Mouse (Mus musculus) embryonic facial prominence, embryonic 11.5 days (tissue): ENCODE results near the gene Hs3st1. TPM values are rescaled to one million over a fixed set of nuclear protein-coding genes. Genes with fewer than 3 reads are reported as not detected.

Experiments
- ATAC-seq: fragments of 200-750 bp; cut with Nextera tagmentation; replicated peaks from 2 replicates; pipeline ENCODE4 v1.8.0; 2017; ENCODE audit warnings: low read depth; ENCODE audit not compliant: insufficient number of reproducible peaks, low FRiP score, low TSS enrichment
- DNase-seq: peaks from one replicate; pipeline ENCODE4 v3.0.0-alpha.2; 2015; ENCODE audit warnings: low spot score
- H3K27ac ChIP-seq: fragments of 300-500 bp; sonication (generic); replicated peaks from 2 replicates; pipeline ENCODE4 v1.5.1; 2014; ENCODE audit warnings: mild to moderate bottlenecking, low read depth, low read length, control low read depth
- H3K27me3 ChIP-seq: fragments of 300-500 bp; sonication (generic); 2 replicates; pipeline ENCODE4 v1.6.1; 2014; ENCODE audit warnings: mild to moderate bottlenecking, low read length, moderate library complexity, mixed read lengths; ENCODE audit not compliant: control insufficient read depth, insufficient read depth
- H3K36me3 ChIP-seq: fragments of 300-500 bp; sonication (generic); replicated peaks from 2 replicates; pipeline ENCODE4 v1.6.1; 2014; ENCODE audit warnings: low read depth, mild to moderate bottlenecking, low read length, moderate library complexity, mixed read lengths; ENCODE audit not compliant: control insufficient read depth, insufficient read depth
- H3K4me1 ChIP-seq: fragments of 300-500 bp; sonication (generic); 2 replicates; pipeline ENCODE4 v1.6.1; 2014; ENCODE audit warnings: low read length, mixed read lengths; ENCODE audit not compliant: control insufficient read depth, insufficient read depth
- H3K4me2 ChIP-seq: fragments of 300-500 bp; sonication (generic); 2 replicates; pipeline ENCODE4 v1.6.1; 2014; ENCODE audit warnings: low read depth, mild to moderate bottlenecking, control low read depth, low read length, moderate library complexity
- H3K4me3 ChIP-seq: fragments of 300-500 bp; sonication (generic); 2 replicates; pipeline ENCODE4 v1.5.1; 2014; ENCODE audit warnings: low read depth, low read length, control low read depth
- H3K9ac ChIP-seq: fragments of 300-500 bp; sonication (generic); replicated peaks from 2 replicates; pipeline ENCODE4 v1.6.1; 2014; ENCODE audit warnings: mild to moderate bottlenecking, control low read depth, low read length
- H3K9me3 ChIP-seq: fragments of 300-500 bp; sonication (generic); replicated peaks from 2 replicates; pipeline ENCODE4 v1.6.1; 2016; ENCODE audit warnings: mild to moderate bottlenecking, low read length, inconsistent platforms, mixed read lengths; ENCODE audit not compliant: control insufficient read depth
- WGBS: fragments of 180-500 bp; shearing (Covaris S2); extraction: QIAGEN DNeasy Blood & Tissue Kit; methylation state at CpG from one replicate; pipeline ENCODE4 v1.1.7; 2014; 5-methylcytosine and 5-hydroxymethylcytosine counted together
- polyA plus RNA-seq: library from polyadenylated mRNA; unstranded; fragments of >200 nt; fragmentation: Nextera tagmentation; extraction: Ambion mirVana; gene quantifications from 2 replicates; pipeline ENCODE4 v1.2.1, GENCODE M21; 2014

Hs3st1 gene
- polyA plus RNA-seq, 1 experiment from 2014 or later, result 6.8 TPM

- H3K9ac ChIP-seq, result no peak overlapping the region
- no peak overlapping the region for H3K4me3 ChIP-seq
- no peak for ATAC-seq
- H3K27me3 ChIP-seq, result no peaks in the 10 kb centered on the region
- H3K27ac ChIP-seq, result no peak overlapping the region
- WGBS, result 94% methylated on average over 4 of the region's 4 CpGs
- H3K4me1 ChIP-seq, result no peaks in the 10 kb centered on the region
- no peak overlapping the region for H3K4me2 ChIP-seq
- no peak for DNase-seq
- H3K9me3 ChIP-seq, result no peaks in the 10 kb centered on the region
- H3K36me3 ChIP-seq, result no peaks in the 10 kb centered on the region
Measured at GRCm38 (mm10) chr5:39660826-39661225, 94.4 kb downstream of the Hs3st1 start.

GRCm38 (mm10) chr5:39659417-39659816, 95.9 kb downstream of the Hs3st1 start:
- Histone ChIP-seq H3K9ac (no peak overlapping the region), H3K4me3 (no peak overlapping the region), H3K4me1 (no peaks in the 10 kb centered on the region), H3K36me3 (no peaks in the 10 kb centered on the region), H3K9me3 (no peaks in the 10 kb centered on the region), H3K27me3 (no peaks in the 10 kb centered on the region), H3K4me2 (no peak overlapping the region), H3K27ac (no peak overlapping the region)
- DNase-seq (no peak), ATAC-seq (no peak)
- WGBS, result 74% methylated on average over 2 of the region's 2 CpGs

- peak overlapping the region; percentile 94 for H3K4me2 ChIP-seq
- H3K4me1 ChIP-seq, result peaks cover 3% of the 10 kb centered on the region; the same call in 1 of the 2 replicates
- WGBS, result 2% methylated on average over 28 of the region's 28 CpGs
- H3K4me3 ChIP-seq, result peak overlapping the region; percentile 58
- no peaks in the 10 kb centered on the region for H3K36me3 ChIP-seq
- H3K27me3 ChIP-seq, result peaks cover 10% of the 10 kb centered on the region
- H3K9me3 ChIP-seq, result no peaks in the 10 kb centered on the region
- H3K9ac ChIP-seq, result peak overlapping the region; percentile 64
- H3K27ac ChIP-seq, result no peak overlapping the region
- DNase-seq (peak; percentile 22), ATAC-seq (peak; percentile 78)
Measured at GRCm38 (mm10) chr5:39644827-39645380, 110.4 kb downstream of the Hs3st1 start.

GRCm38 (mm10) chr5:39643924-39644826, 111.1 kb downstream of the Hs3st1 start:
- H3K27me3 ChIP-seq, result peaks cover 10% of the 10 kb centered on the region
- H3K9me3 ChIP-seq, result no peaks in the 10 kb centered on the region
- peak overlapping the region; percentile 64 for H3K9ac ChIP-seq
- peak overlapping the region; percentile 58 for H3K4me3 ChIP-seq
- 1% methylated on average over 56 of the region's 56 CpGs for WGBS
- H3K4me2 ChIP-seq, result peak overlapping the region; percentile 94
- no peaks in the 10 kb centered on the region for H3K36me3 ChIP-seq
- DNase-seq (peak; percentile 89), ATAC-seq (peak; percentile 94)
- H3K27ac ChIP-seq, result no peak overlapping the region
- peaks cover 3% of the 10 kb centered on the region; the same call in 1 of the 2 replicates for H3K4me1 ChIP-seq

- 2% methylated on average over 22 of the region's 22 CpGs for WGBS
- no peak for ATAC-seq
- no peak overlapping the region for H3K27ac ChIP-seq
- no peaks in the 10 kb centered on the region for H3K9me3 ChIP-seq
- peaks cover 10% of the 10 kb centered on the region for H3K27me3 ChIP-seq
- H3K9ac ChIP-seq, result peak overlapping the region; percentile 13; the same call in 1 of the 2 replicates
- H3K4me1 ChIP-seq, result peaks cover 3% of the 10 kb centered on the region; the same call in 1 of the 2 replicates
- DNase-seq, result no peak
- peak overlapping the region; percentile 58 for H3K4me3 ChIP-seq
- H3K4me2 ChIP-seq, result peak overlapping the region; percentile 94
- no peaks in the 10 kb centered on the region for H3K36me3 ChIP-seq
Measured at GRCm38 (mm10) chr5:39643260-39643923, 111.9 kb downstream of the Hs3st1 start.

- DNase-seq (no peak), ATAC-seq (no peak)
- no peaks in the 10 kb centered on the region for H3K9me3 ChIP-seq
- H3K4me3 ChIP-seq, result no peak overlapping the region
- peaks cover 3% of the 10 kb centered on the region; the same call in 1 of the 2 replicates for H3K4me1 ChIP-seq
- 67% methylated on average over 6 of the region's 6 CpGs for WGBS
- H3K9ac ChIP-seq, result no peak overlapping the region
- peaks cover 10% of the 10 kb centered on the region for H3K27me3 ChIP-seq
- no peak overlapping the region for H3K27ac ChIP-seq
- no peak overlapping the region for H3K4me2 ChIP-seq
- H3K36me3 ChIP-seq, result no peaks in the 10 kb centered on the region
Measured at GRCm38 (mm10) chr5:39642222-39642770, 113.0 kb downstream of the Hs3st1 start.

GRCm38 (mm10) chr5:39639438-39640177, 115.7 kb downstream of the Hs3st1 start:
- 45% methylated on average over 10 of the region's 10 CpGs for WGBS
- ATAC-seq (no peak), DNase-seq (peak; percentile 72)
- Histone ChIP-seq H3K9me3 (no peaks in the 10 kb centered on the region), H3K36me3 (no peaks in the 10 kb centered on the region), H3K4me1 (peaks cover 3% of the 10 kb centered on the region; the same call in 1 of the 2 replicates), H3K4me3 (no peak overlapping the region), H3K9ac (no peak overlapping the region), H3K27me3 (peaks cover 10% of the 10 kb centered on the region), H3K4me2 (no peak overlapping the region), H3K27ac (no peak overlapping the region)
